Mouse (Mus musculus) liver, adult 10 weeks (tissue): ENCODE data around the gene Opn3. TPM values are rescaled to one million over a fixed set of nuclear protein-coding genes. Genes with fewer than 3 reads are reported as not detected.

Experiments used
- polyA plus RNA-seq: library from polyadenylated mRNA; stranded (reverse); fragments of 350-450 nt; fragmentation: Illumina TruSeq; extraction: RNeasy Lipid Tissue Mini Kit (QIAGEN cat#74804); gene quantifications from one replicate; pipeline ENCODE4 v1.2.3, GENCODE M21; 2014; ENCODE audit warnings: low read depth, low replicate concordance

Opn3 gene
- not detected for polyA plus RNA-seq

GRCm38 (mm10) chr1:175692246-175692996, at the start of gene Opn3, which contains the start of gene Chml:
Gene Opn3 (minus strand): TSS chr1:175692776.
Gene Chml (minus strand): TSS chr1:175692901.

GRCm38 (mm10) chr1:175698293-175698692, 5.7 kb upstream of the Opn3 start, which contains the start of gene Wdr64:
Gene Wdr64 (plus strand): TSS chr1:175698593.

GRCm38 (mm10) chr1:175625257-175625879, 67.2 kb downstream of the Opn3 start, which contains the start of gene Fh1:
Gene Fh1 (minus strand): TSS chr1:175625635.

GRCm38 (mm10) chr1:175619814-175620431, 72.7 kb downstream of the Opn3 start, which contains the start of gene Kmo:
Gene Kmo (plus strand): TSS chr1:175620381.

Other genes with a start within 250 kb of the Opn3 start
- gene Rgs7, start 200.3 kb downstream of the Opn3 start, polyA plus RNA-seq, result 0.26 TPM
- 399 TPM for gene Kmo, start 72.4 kb downstream of the Opn3 start, polyA plus RNA-seq
- gene Fh1, start 67.1 kb downstream of the Opn3 start, polyA plus RNA-seq, result 321 TPM
- 2.1 TPM for gene Chml, start 125 bp upstream of the Opn3 start, polyA plus RNA-seq
- gene Wdr64, start 5.8 kb upstream of the Opn3 start, polyA plus RNA-seq, result not detected
- gene Exo1, start 187.8 kb upstream of the Opn3 start, polyA plus RNA-seq, result not detected
- gene Gm38100, start 227.6 kb upstream of the Opn3 start, polyA plus RNA-seq, result not detected